Mouse (Mus musculus): ENCODE data around the gene Tomt. TPM values are rescaled to one million over a fixed set of nuclear protein-coding genes. Genes with fewer than 3 reads are reported as not detected.
"Not testable (repeated sequence)": the region's sequence is repeated elsewhere in the genome, so short reads cannot be mapped to it uniquely, and the experiment has no call there.

Tomt gene
- polyA plus RNA-seq, 1 experiment from 2014 or later, result 0.61 TPM

DNA sequence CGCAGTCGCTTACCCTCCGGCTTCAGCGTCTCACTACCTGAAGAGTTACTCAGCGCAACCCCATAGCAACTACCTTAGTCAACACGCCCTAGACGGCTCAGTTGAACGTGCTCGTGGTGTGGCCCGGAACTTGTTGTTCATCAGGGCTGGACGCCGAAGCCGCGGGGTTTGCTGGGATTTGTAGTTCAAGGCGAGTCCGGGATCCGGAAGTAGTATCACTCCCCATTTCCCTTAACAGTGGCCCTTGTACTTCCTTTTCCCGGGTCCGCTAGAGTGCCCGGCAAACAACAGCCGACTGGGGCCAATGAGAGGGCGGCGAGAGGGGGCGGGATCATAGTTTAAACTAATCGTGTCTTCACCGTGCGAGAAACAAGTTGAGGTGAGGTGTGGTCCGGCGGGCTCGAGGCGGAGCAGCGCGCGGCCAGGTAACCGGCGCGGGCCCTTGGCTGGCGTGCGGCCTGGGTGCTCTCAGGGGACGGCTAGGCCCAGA, 27.6 kb upstream of the Tomt start, which contains the start of the genes Lrrc51 and Numa1:
Gene Lrrc51 (minus strand): TSS at position 145 of the 490 bp plus-strand sequence.
Gene Numa1 (plus strand): TSS at position 361 of the 490 bp plus-strand sequence.
- peak; percentile 97 for ATAC-seq (ENCODE audit: insufficient number of reproducible peaks, insufficient read depth, low FRiP score, low TSS enrichment)
- peak within 1 kb of the TSS; percentile 77 for H3K4me3 ChIP-seq
- peak within 1 kb of the TSS; percentile 68 for H3K9ac ChIP-seq
- H3K36me3 ChIP-seq, result 0 out of 2 replicates have a peak, but pooled peaks cover 8% of the 10 kb centered on the region
- H3K27me3 ChIP-seq, result no peaks in the 10 kb centered on the region
- H3K4me1 ChIP-seq, result peaks cover 6% of the 10 kb centered on the region
- H3K4me2 ChIP-seq (replicated peaks), result peak within 1 kb of the TSS; percentile 66
- no peaks in the 10 kb centered on the region for H3K9me3 ChIP-seq
- WGBS, result 1% methylated on average over 40 of the region's 40 CpGs
- H3K27ac ChIP-seq, result peak within 1 kb of the TSS; percentile 81

DNA sequence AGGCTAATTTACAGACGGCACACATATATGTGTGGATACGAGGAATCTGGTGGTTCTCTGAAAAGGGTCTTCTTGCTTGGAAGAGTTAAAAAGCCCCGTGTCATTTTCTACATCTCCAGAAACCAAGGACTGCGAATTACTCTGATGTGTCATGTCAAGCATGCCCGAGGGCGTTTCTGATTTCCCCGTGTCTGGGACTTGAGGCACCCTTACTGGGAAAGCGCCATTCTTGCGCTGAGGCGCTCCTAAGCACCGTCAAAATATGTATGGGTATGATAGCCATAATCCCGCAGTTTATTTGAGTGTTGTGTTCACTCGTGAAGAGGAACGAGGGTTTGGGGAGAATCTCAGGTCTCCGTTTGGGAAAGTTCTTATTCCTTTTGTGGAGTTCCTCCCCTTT, 27.1 kb upstream of the Tomt start:
- 0 out of 2 replicates have a peak, but pooled peaks have one; percentile 8 for ATAC-seq (ENCODE audit: insufficient number of reproducible peaks, insufficient read depth, low FRiP score, low TSS enrichment)
- peaks cover 6% of the 10 kb centered on the region for H3K4me1 ChIP-seq
- WGBS, result 7% methylated on average over 15 of the region's 15 CpGs
- 0 out of 2 replicates have a peak, but pooled peaks cover 4% of the 10 kb centered on the region for H3K36me3 ChIP-seq
- peak overlapping the region; percentile 68 for H3K9ac ChIP-seq
- H3K27me3 ChIP-seq, result no peaks in the 10 kb centered on the region
- peak overlapping the region; percentile 66 for H3K4me2 ChIP-seq (replicated peaks)
- peak overlapping the region; percentile 81 for H3K27ac ChIP-seq
- peak overlapping the region; percentile 77 for H3K4me3 ChIP-seq
- no peaks in the 10 kb centered on the region for H3K9me3 ChIP-seq

GRCm38 (mm10) chr7:101932551-101932950, 26.4 kb upstream of the Tomt start:
- Histone ChIP-seq H3K9ac (no peak overlapping the region), H3K27me3 (no peaks in the 10 kb centered on the region), H3K36me3 (peaks cover 3% of the 10 kb centered on the region; the same call in 1 of the 2 replicates), H3K4me3 (peak overlapping the region; percentile 77), H3K4me2 (replicated peaks) (peak overlapping the region; percentile 66; the same call in 1 of the 2 replicates), H3K27ac (no peak overlapping the region), H3K9me3 (no peaks in the 10 kb centered on the region), H3K4me1 (peaks cover 6% of the 10 kb centered on the region)
- 95% methylated on average over 1 of the region's 1 CpGs for WGBS
- ATAC-seq (ENCODE audit: insufficient number of reproducible peaks, insufficient read depth, low FRiP score, low TSS enrichment), result no peak

- H3K9ac ChIP-seq, result no peak overlapping the region
- H3K4me2 ChIP-seq (replicated peaks), result no peak overlapping the region
- peaks cover 3% of the 10 kb centered on the region; the same call in 1 of the 2 replicates for H3K36me3 ChIP-seq
- WGBS, result 76% methylated on average over 3 of the region's 3 CpGs
- H3K4me1 ChIP-seq, result no peaks in the 10 kb centered on the region
- no peak overlapping the region for H3K4me3 ChIP-seq
- ATAC-seq (ENCODE audit: insufficient number of reproducible peaks, insufficient read depth, low FRiP score, low TSS enrichment), result no peak
- no peaks in the 10 kb centered on the region for H3K27me3 ChIP-seq
- no peaks in the 10 kb centered on the region for H3K9me3 ChIP-seq
- H3K27ac ChIP-seq, result no peak overlapping the region
Observed at GRCm38 (mm10) chr7:101928093-101928492, 21.9 kb upstream of the Tomt start.

- not testable (repeated sequence) for H3K27ac ChIP-seq; H3K27me3 ChIP-seq; H3K4me1 ChIP-seq; H3K4me3 ChIP-seq; H3K36me3 ChIP-seq; H3K9me3 ChIP-seq; H3K9ac ChIP-seq; ATAC-seq (ENCODE audit: insufficient number of reproducible peaks, insufficient read depth, low FRiP score, low TSS enrichment); H3K4me2 ChIP-seq (replicated peaks)
Observed at GRCm38 (mm10) chr7:101925892-101926291, 19.7 kb upstream of the Tomt start.

GRCm38 (mm10) chr7:101918071-101918470, 11.9 kb upstream of the Tomt start:
- Histone ChIP-seq H3K4me1 (no peaks in the 10 kb centered on the region), H3K9ac (no peak overlapping the region), H3K9me3 (no peaks in the 10 kb centered on the region), H3K27ac (no peak overlapping the region), H3K36me3 (peaks cover 24% of the 10 kb centered on the region), H3K27me3 (no peaks in the 10 kb centered on the region), H3K4me2 (replicated peaks) (no peak overlapping the region), H3K4me3 (no peak overlapping the region)
- WGBS, result 9% methylated on average over 1 of the region's 1 CpGs
- 0 out of 2 replicates have a peak, but pooled peaks have one; percentile 39 for ATAC-seq (ENCODE audit: insufficient number of reproducible peaks, insufficient read depth, low FRiP score, low TSS enrichment)

GRCm38 (mm10) chr7:101911982-101912381, 5.8 kb upstream of the Tomt start:
- WGBS, result 69% methylated on average over 3 of the region's 3 CpGs
- peaks cover 6% of the 10 kb centered on the region for H3K4me1 ChIP-seq
- H3K36me3 ChIP-seq, result peaks cover 59% of the 10 kb centered on the region
- H3K27me3 ChIP-seq, result no peaks in the 10 kb centered on the region
- no peak overlapping the region for H3K27ac ChIP-seq
- H3K9me3 ChIP-seq, result no peaks in the 10 kb centered on the region
- H3K9ac ChIP-seq, result no peak overlapping the region
- ATAC-seq (ENCODE audit: insufficient number of reproducible peaks, insufficient read depth, low FRiP score, low TSS enrichment), result no peak
- H3K4me2 ChIP-seq (replicated peaks), result no peak overlapping the region
- no peak overlapping the region for H3K4me3 ChIP-seq

GRCm38 (mm10) chr7:101910138-101910537, 4.0 kb upstream of the Tomt start:
- H3K27me3 ChIP-seq, result no peaks in the 10 kb centered on the region
- no peak overlapping the region for H3K9ac ChIP-seq
- no peak for ATAC-seq (ENCODE audit: insufficient number of reproducible peaks, insufficient read depth, low FRiP score, low TSS enrichment)
- H3K9me3 ChIP-seq, result no peaks in the 10 kb centered on the region
- no peak overlapping the region for H3K4me2 ChIP-seq (replicated peaks)
- peaks cover 54% of the 10 kb centered on the region for H3K36me3 ChIP-seq
- WGBS, result 79% methylated on average over 4 of the region's 4 CpGs
- H3K27ac ChIP-seq, result no peak overlapping the region
- no peak overlapping the region for H3K4me3 ChIP-seq
- peaks cover 12% of the 10 kb centered on the region for H3K4me1 ChIP-seq

- ATAC-seq (ENCODE audit: insufficient number of reproducible peaks, insufficient read depth, low FRiP score, low TSS enrichment), result no peak
- no peak overlapping the region for H3K4me2 ChIP-seq (replicated peaks)
- H3K4me1 ChIP-seq, result peaks cover 12% of the 10 kb centered on the region
- H3K36me3 ChIP-seq, result peaks cover 38% of the 10 kb centered on the region
- peak overlapping the region; percentile 9; the same call in 1 of the 2 replicates for H3K9ac ChIP-seq
- H3K27me3 ChIP-seq, result no peaks in the 10 kb centered on the region
- no peak overlapping the region for H3K4me3 ChIP-seq
- 82% methylated on average over 4 of the region's 4 CpGs for WGBS
- H3K9me3 ChIP-seq, result no peaks in the 10 kb centered on the region
- H3K27ac ChIP-seq, result no peak overlapping the region
Observed at GRCm38 (mm10) chr7:101908367-101908766, 2.2 kb upstream of the Tomt start.

- H3K9me3 ChIP-seq, result no peaks in the 10 kb centered on the region
- WGBS, result 77% methylated on average over 8 of the region's 8 CpGs
- peak overlapping the region; percentile 66 for H3K4me2 ChIP-seq (replicated peaks)
- no peak for ATAC-seq (ENCODE audit: insufficient number of reproducible peaks, insufficient read depth, low FRiP score, low TSS enrichment)
- 0 out of 2 replicates have a peak overlapping the region, but pooled peaks have one; percentile 96 for H3K27ac ChIP-seq
- H3K4me1 ChIP-seq, result peaks cover 12% of the 10 kb centered on the region
- H3K9ac ChIP-seq, result peak overlapping the region; percentile 89
- H3K4me3 ChIP-seq, result peak overlapping the region; percentile 76
- no peaks in the 10 kb centered on the region for H3K27me3 ChIP-seq
- H3K36me3 ChIP-seq, result peaks cover 22% of the 10 kb centered on the region
Observed at GRCm38 (mm10) chr7:101906696-101907095, 537 bp upstream of the Tomt start.

DNA sequence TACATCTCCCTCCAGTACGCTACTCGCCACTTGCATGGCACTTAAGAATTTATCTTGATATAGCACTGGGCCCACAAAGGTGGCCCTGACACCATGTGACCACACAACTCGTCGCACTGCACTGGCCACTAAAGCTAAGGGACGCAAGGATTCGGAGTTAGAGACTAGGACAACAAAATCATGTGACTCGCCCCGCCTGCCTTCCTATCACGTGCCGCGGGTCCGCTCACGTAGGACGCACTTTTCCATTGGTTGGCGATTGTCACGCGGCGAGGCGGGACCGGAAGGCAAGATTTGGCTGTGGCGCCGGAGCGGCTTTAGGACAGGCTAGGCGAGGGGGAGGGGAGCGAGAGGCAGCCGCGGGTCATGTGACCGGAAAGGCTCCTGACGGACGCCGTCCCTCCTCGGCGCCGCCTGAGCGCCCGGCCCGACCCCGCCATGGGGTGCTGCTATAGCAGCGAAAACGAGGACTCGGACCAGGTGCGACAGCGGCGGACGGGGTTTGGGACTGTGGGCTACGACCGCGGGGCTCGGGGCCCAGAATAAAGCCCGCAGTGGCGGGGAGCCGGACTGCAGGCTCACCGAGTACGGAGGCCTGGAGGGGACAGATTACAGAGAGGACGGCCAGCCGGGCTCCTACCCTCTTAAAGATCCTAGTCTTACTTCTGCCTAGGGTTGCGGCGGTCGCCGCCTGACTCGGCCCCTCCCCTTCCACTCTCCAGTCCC, 435 bp downstream of the Tomt start, which contains the start of gene Lamtor1:
Gene Lamtor1 (plus strand): TSS at position 344 of the 726 bp plus-strand sequence.
- Histone ChIP-seq H3K36me3 (peaks cover 12% of the 10 kb centered on the region), H3K27ac (peak within 1 kb of the TSS; percentile 96), H3K9ac (peak within 1 kb of the TSS; percentile 89), H3K4me1 (peaks cover 12% of the 10 kb centered on the region), H3K27me3 (no peaks in the 10 kb centered on the region), H3K4me2 (replicated peaks) (peak within 1 kb of the TSS; percentile 66), H3K4me3 (peak within 1 kb of the TSS; percentile 76), H3K9me3 (no peaks in the 10 kb centered on the region)
- ATAC-seq (ENCODE audit: insufficient number of reproducible peaks, insufficient read depth, low FRiP score, low TSS enrichment), result peak; percentile 96
- WGBS, result under 1% methylated on average over 61 of the region's 61 CpGs

- Histone ChIP-seq H3K4me1 (peaks cover 7% of the 10 kb centered on the region), H3K27ac (no peak overlapping the region), H3K9ac (no peak overlapping the region), H3K4me3 (no peak overlapping the region), H3K27me3 (no peaks in the 10 kb centered on the region), H3K4me2 (replicated peaks) (no peak overlapping the region), H3K9me3 (no peaks in the 10 kb centered on the region), H3K36me3 (no peaks in the 10 kb centered on the region)
- ATAC-seq (ENCODE audit: insufficient number of reproducible peaks, insufficient read depth, low FRiP score, low TSS enrichment), result no peak
Observed at GRCm38 (mm10) chr7:101902846-101903245, 3.3 kb downstream of the Tomt start.
